Comparison of ENCODE assay signal across 23 mouse cellular contexts in genomic region chr17:64126904-64127303, GRCm38 (mm10).
A peak's percentile ranks its signal among the peaks of the same experiment; 100 is the strongest.
DNase-seq lines count a peak whose midpoint lies in the region; ATAC-seq and TF ChIP-seq lines count a peak whose summit lies in the region.
"Had no signal": no experiment of that assay in that cellular context is flagged by ENCODE, and none has a peak within 500 bp of the region (broad histone marks: within the 10 kb centered on the region; RNA-seq: fewer than 3 reads in every experiment).

No protein-coding gene starts in this region.

- no peak overlapping the region for H3K4me2 ChIP-seq in kidney, embryonic 16.5 days (replicated peaks; ENCODE audit: low read depth, low read length)
- no peak overlapping the region for H3K4me2 ChIP-seq in neural tube, embryonic 15.5 days
- H3K4me2 ChIP-seq: heart, embryonic 12.5 days; hindbrain, embryonic 15.5 days; intestine, embryonic 15.5 days; limb, embryonic 12.5 days; midbrain, embryonic 12.5 days; stomach, embryonic 15.5 days had no signal

- TF ChIP-seq POLR2A in heart, adult 2 months (IDR thresholded peaks at IDR 0.05; ENCODE audit: insufficient read depth, low read depth, low read length): no peak

- peak; percentile 96 for ATAC-seq in kidney, embryonic 16.5 days (ENCODE audit: low FRiP score, low TSS enrichment)
- ATAC-seq in neural tube, embryonic 15.5 days (ENCODE audit: low FRiP score): no peak
- ATAC-seq: forebrain, embryonic 14.5 days; intestine, embryonic 15.5 days had no signal

- no peaks in the 10 kb centered on the region for H3K27me3 ChIP-seq in kidney, embryonic 16.5 days (ENCODE audit: insufficient read depth, low read length)
- no peaks in the 10 kb centered on the region for H3K27me3 ChIP-seq in neural tube, embryonic 15.5 days (replicated peaks)
- no peaks in the 10 kb centered on the region for H3K27me3 ChIP-seq in heart, adult 2 months (ENCODE audit: control insufficient read depth, insufficient read depth, low read length)
- H3K27me3 ChIP-seq: heart, embryonic 12.5 days; hindbrain, embryonic 15.5 days; intestine, embryonic 15.5 days; limb, embryonic 12.5 days; midbrain, embryonic 12.5 days; stomach, embryonic 15.5 days had no signal

- peak; percentile 32 for DNase-seq in kidney, adult 11 months
- DNase-seq in kidney, adult 18-20 months: peak; percentile 11
- peak; percentile 33 to 57 for DNase-seq in kidney, postnatal 4 days
- no peak for DNase-seq in cerebellum, adult 9-11 months
- DNase-seq in heart, adult 2 months: no peak
- DNase-seq: adrenal gland, postnatal 25 days; B cell, adult 2 months; cerebellum, adult 11-12 months; cerebellum, postnatal 25 days; gastrocnemius, postnatal 25 days; heart, adult 18-20 months; layer of hippocampus, adult 9-11 months; lung, postnatal 36 days; right cerebral cortex, postnatal 25 days had no signal

- no peak overlapping the region for H3K9ac ChIP-seq in kidney, embryonic 16.5 days (replicated peaks; ENCODE audit: low read length)
- H3K9ac ChIP-seq in neural tube, embryonic 15.5 days (replicated peaks): no peak overlapping the region
- no peak overlapping the region for H3K9ac ChIP-seq in heart, adult 2 months (ENCODE audit: low read depth, low read length)
- H3K9ac ChIP-seq: heart, embryonic 12.5 days; hindbrain, embryonic 15.5 days; intestine, embryonic 15.5 days; limb, embryonic 12.5 days; midbrain, embryonic 12.5 days; stomach, embryonic 15.5 days had no signal

- WGBS in kidney, embryonic 16.5 days: 46% methylated on average over 5 of the region's 5 CpGs
- 88% methylated on average over 5 of the region's 5 CpGs for WGBS in neural tube, embryonic 15.5 days
- 86% methylated on average over 5 of the region's 5 CpGs for WGBS in heart, adult 2 months

- no peaks in the 10 kb centered on the region for H3K36me3 ChIP-seq in kidney, embryonic 16.5 days (ENCODE audit: insufficient read depth, low read length)
- no peaks in the 10 kb centered on the region for H3K36me3 ChIP-seq in neural tube, embryonic 15.5 days
- peaks cover 14% of the 10 kb centered on the region for H3K36me3 ChIP-seq in heart, adult 2 months (ENCODE audit: control insufficient read depth, insufficient read depth, low read length)
- H3K36me3 ChIP-seq: heart, embryonic 12.5 days; hindbrain, embryonic 15.5 days; intestine, embryonic 15.5 days; limb, embryonic 12.5 days; midbrain, embryonic 12.5 days; stomach, embryonic 15.5 days had no signal

- H3K4me3 ChIP-seq in kidney, embryonic 16.5 days (ENCODE audit: low read length): no peak overlapping the region
- H3K4me3 ChIP-seq in neural tube, embryonic 15.5 days (replicated peaks): no peak overlapping the region
- H3K4me3 ChIP-seq in heart, adult 2 months: no peak overlapping the region
- H3K4me3 ChIP-seq: heart, embryonic 12.5 days; hindbrain, embryonic 15.5 days; intestine, embryonic 15.5 days; limb, embryonic 12.5 days; midbrain, embryonic 12.5 days; stomach, embryonic 15.5 days had no signal

- peaks cover 17% of the 10 kb centered on the region for H3K4me1 ChIP-seq in kidney, embryonic 16.5 days (ENCODE audit: insufficient read depth, low read length)
- H3K4me1 ChIP-seq in neural tube, embryonic 15.5 days: peaks cover 6% of the 10 kb centered on the region; the same call in 1 of the 2 replicates
- peaks cover 23% of the 10 kb centered on the region for H3K4me1 ChIP-seq in heart, adult 2 months (ENCODE audit: control insufficient read depth, insufficient read depth, low read length)
- H3K4me1 ChIP-seq: intestine, embryonic 15.5 days; midbrain, embryonic 12.5 days; stomach, embryonic 15.5 days had no signal

- intact Hi-C loops in heart, adult 2 months (cut with DNase I): no loop called here

- no peaks in the 10 kb centered on the region for H3K79me2 ChIP-seq in heart, adult 2 months (replicated peaks; ENCODE audit: control insufficient read depth, insufficient read depth, low read length)

- peak overlapping the region; percentile 6; the same call in 1 of the 2 replicates for H3K27ac ChIP-seq in kidney, embryonic 16.5 days (ENCODE audit: low read length)
- no peak overlapping the region for H3K27ac ChIP-seq in neural tube, embryonic 15.5 days (replicated peaks)
- no peak overlapping the region for H3K27ac ChIP-seq in heart, adult 2 months
- H3K27ac ChIP-seq: hindbrain, embryonic 15.5 days; intestine, embryonic 15.5 days; limb, embryonic 12.5 days; midbrain, embryonic 12.5 days; stomach, embryonic 15.5 days had no signal

- no peaks in the 10 kb centered on the region for H3K9me3 ChIP-seq in kidney, embryonic 16.5 days (ENCODE audit: low read length)
- H3K9me3 ChIP-seq in neural tube, embryonic 15.5 days (replicated peaks): no peaks in the 10 kb centered on the region
- H3K9me3 ChIP-seq: heart, embryonic 12.5 days; hindbrain, embryonic 15.5 days; intestine, embryonic 15.5 days; limb, embryonic 12.5 days; midbrain, embryonic 12.5 days; stomach, embryonic 15.5 days had no signal

- no peak for TF ChIP-seq EP300 in heart, adult 2 months (IDR thresholded peaks at IDR 0.05; ENCODE audit: insufficient read depth, low read depth, low read length)

- no peak for TF ChIP-seq CTCF in heart, adult 2 months (IDR thresholded peaks at IDR 0.05)

Comparison
In these comparisons a context has a peak if more than half of its experiments do, and no peak if none do; other contexts are left out.
1. DNase-seq: peak in kidney, adult 11 months (single experiment), kidney, adult 18-20 months (single experiment) and kidney, postnatal 4 days (2 of 2); none in cerebellum, adult 9-11 months (single experiment) and heart, adult 2 months (0 of 2).